Mouse (Mus musculus) left cerebral cortex, adult 9 months (tissue): ENCODE data around the gene Slc6a9.

ENCODE experiments used
- DNase-seq, 2 experiments: peaks; one replicate each; pipeline ENCODE4 v3.0.0; 2022; ENCODE audit warnings: low spot score in 2 of 2

Slc6a9 gene

GRCm38 (mm10) chr4:117840821-117841220 is 6.5 kb downstream of the Slc6a9 start:
- no peak for DNase-seq

DNA sequence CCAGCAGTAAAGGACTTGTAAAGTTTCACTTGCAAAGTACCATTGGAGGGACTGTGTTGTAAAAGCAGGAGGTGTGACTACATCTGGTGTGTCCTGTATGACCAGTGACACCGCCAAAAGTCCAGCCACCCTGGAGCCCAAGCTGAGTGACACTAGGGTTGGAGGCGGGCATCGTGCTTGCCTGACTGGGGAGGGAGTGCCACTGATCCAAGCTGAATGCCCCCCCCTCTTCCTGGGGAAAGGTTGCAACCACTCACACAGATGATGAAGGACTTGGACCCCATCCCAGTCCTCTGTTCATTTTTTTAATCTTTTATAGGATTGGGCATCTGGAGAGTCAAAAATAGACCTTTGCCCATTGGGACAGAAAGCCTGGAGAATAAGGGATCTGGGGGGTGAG is 7.3 kb downstream of the Slc6a9 start:
- DNase-seq, result no peak

- DNase-seq, result no peak
Observed at GRCm38 (mm10) chr4:117843101-117843500, 8.8 kb downstream of the Slc6a9 start.

- no peak for DNase-seq
Observed at GRCm38 (mm10) chr4:117844467-117844866, 10.2 kb downstream of the Slc6a9 start.

DNA sequence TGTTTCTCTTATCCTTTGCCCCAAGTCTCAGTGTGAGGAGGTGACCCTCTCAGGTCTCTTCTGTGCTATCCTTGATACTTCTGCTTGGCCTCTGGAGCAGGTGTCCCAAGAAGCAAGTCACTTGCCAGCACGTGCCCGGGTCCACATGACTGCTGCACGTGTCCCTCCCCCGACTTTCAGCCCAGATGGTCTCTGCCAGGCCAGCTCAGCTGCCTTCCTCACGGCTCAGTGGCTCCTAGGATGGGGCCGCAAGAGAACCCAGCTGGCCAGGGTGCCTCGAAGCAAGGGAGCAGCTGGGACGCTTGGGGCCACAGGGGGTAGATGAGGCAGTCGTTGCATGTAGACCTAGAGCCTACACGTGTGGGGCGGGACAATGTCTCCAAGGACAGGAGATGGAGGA is 11.0 kb downstream of the Slc6a9 start:
- DNase-seq, result no peak

DNA sequence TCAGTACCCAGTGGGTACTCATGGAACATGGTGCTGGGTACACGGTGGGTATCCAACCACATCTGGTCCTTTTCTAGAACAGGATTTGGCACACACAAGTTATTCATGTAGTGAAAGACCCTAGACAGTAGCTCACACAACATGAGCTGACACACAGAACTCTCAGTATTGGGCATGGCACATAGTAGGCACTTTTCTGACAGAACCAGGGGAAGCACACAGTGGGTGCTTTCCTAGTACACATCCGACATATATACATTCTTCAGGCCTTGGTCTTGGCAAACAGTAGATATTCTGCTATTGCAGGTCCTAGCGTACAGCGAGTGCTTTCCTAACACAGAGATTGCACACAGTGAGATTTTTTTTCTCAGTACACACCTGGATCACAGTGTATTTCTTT is 12.0 kb downstream of the Slc6a9 start:
- no peak for DNase-seq

- DNase-seq, result no peak
Observed at GRCm38 (mm10) chr4:117847011-117847410, 12.7 kb downstream of the Slc6a9 start.

- DNase-seq, result no peak
Observed at GRCm38 (mm10) chr4:117849063-117849462, 14.8 kb downstream of the Slc6a9 start.

- DNase-seq, result no peak
Observed at GRCm38 (mm10) chr4:117849506-117849905, 15.2 kb downstream of the Slc6a9 start.

GRCm38 (mm10) chr4:117850176-117850575 is 15.9 kb downstream of the Slc6a9 start:
- DNase-seq, result no peak

DNA sequence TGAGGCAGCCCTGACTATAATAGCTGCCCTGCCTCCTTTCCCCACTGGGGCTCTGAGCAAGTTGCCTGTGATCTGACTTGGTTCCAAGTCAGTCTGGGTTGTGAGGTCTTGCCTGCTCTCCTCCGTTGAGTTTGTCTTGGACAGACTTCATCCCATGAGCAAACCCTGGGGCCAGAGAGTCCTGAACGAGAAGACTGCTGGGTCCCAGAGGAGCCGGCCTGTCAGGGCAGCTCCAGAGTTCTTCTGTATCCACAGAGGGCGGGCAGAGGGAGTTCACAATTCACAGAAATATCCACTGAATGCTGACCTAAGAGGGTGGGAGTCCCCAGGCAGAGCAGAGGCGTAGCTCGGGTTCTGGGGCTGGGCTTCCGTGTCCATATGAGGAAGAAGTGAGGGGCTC is 16.6 kb downstream of the Slc6a9 start:
- no peak for DNase-seq

DNA sequence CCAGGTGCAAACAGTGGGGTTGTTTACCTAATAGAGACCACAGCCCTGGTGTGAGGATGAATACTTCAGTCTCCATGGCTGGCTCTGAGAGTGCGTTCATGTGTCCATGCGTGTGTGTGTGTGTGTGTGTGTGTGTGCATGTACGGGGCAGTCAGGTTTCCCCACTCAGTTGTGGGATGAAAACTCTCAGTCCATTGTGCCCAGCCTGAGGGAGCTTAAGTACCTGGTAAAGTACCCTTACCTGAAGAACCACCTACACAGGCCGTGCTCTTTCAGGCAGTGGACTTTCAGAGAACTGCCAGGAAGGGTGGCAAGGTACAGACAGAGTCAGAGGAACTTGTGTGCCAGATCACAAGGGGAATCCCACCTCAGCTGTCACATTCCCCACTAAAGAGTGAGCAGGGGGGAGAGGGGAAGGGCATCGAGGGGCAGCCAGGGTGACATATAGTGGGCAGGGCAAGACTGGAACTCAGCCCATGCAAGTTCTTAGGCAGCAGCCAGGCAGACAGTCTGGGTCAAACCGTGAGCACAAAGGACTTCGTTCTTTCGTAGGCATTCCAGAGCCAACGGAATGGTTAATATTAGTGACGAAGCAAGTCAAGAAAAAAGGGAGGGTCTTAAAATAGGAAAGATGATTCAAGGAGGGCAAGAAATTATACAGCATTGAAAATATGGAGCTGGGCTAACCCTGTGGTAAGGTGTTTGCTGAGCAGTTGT is 18.0 kb downstream of the Slc6a9 start:
- DNase-seq, result no peak

GRCm38 (mm10) chr4:117855146-117855545 is 20.8 kb downstream of the Slc6a9 start:
- DNase-seq, result no peak

DNA sequence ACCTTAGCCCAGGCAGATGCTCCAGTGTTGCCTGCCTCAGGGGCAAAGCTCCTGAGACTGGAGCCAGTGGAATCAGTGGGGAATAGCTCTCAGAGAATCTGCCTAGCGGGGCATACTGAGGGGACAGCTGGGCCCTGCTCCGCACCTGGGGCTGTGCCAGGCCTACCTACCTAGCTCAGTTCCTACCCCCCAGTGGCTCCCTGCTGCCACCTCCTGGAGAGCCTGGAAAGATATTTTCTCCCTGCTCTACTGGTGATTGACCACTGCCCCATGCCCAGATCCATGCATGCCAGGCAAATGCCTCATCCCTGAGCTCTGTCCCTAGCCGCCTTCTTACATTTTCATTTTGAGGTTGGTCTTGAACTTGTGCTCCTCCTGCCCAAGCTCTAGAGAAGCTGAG is 24.5 kb downstream of the Slc6a9 start:
- peak in 1 of 2 experiments; percentile 57 for DNase-seq

DNA sequence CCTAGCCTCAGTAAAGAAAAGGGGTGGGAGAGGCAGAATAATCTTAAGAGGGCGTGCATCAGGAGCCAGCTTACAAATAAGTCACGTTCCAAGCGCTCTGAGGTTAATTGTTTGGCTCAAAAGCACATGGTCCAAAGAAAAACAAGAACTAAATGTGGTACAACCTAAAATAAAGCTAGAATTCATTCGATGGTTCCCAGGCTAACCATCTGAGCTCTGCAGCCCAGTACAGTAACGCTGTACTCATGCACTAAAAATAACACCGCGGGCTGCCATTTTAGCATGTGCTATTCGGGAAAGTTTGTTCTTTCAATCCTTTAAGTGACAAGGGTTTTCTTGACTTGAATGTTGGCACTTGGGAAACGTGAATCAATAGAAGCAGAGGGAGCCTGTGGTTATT is 26.3 kb downstream of the Slc6a9 start:
- no peak for DNase-seq

DNA sequence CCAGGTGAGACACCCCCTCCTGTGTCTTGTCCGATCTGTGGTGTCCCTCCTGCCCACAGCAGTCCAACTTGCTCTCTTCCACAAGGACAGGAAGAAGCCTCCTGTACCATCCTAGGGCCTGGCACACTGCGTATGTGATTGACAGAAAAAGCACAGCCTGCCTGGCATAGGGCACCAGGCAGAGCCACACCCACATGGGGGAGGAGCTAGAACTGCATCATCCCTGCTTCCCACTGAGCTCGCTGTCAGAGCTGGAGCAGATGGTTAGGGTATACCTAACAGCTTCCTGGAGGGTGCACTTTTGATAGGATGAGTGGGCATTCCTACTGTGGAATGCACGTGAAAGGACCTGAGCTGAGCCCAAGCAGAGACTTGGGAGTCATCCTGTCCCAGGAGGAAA is 28.5 kb downstream of the Slc6a9 start:
- peak in 1 of 2 experiments; percentile 69 for DNase-seq

GRCm38 (mm10) chr4:117866083-117866482 is 31.8 kb downstream of the Slc6a9 start:
- DNase-seq, result no peak

- no peak for DNase-seq
Observed at GRCm38 (mm10) chr4:117867000-117867399, 32.7 kb downstream of the Slc6a9 start.

GRCm38 (mm10) chr4:117867823-117868222 is 33.5 kb downstream of the Slc6a9 start:
- DNase-seq, result no peak

GRCm38 (mm10) chr4:117869317-117869716 is 35.0 kb downstream of the Slc6a9 start:
- no peak for DNase-seq

DNA sequence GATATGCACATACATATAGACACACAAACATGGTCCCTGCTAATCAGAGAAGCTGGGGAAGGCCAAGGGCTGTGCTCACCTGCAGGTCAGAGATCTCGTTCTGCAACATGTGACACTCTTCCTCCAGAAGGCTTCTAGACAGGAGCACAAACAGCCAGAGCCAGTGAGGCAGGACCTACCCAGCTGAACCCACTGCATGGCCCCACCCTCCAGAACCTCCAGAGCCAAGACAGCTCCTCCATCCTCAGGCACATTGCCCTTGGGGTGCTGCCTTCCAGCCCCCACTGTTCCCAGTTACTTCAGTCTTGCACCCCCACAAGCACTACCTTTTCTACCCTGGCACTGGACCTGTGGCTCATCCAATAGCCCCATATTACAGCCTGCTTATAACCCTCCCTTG is 36.1 kb downstream of the Slc6a9 start:
- DNase-seq, result no peak

DNA sequence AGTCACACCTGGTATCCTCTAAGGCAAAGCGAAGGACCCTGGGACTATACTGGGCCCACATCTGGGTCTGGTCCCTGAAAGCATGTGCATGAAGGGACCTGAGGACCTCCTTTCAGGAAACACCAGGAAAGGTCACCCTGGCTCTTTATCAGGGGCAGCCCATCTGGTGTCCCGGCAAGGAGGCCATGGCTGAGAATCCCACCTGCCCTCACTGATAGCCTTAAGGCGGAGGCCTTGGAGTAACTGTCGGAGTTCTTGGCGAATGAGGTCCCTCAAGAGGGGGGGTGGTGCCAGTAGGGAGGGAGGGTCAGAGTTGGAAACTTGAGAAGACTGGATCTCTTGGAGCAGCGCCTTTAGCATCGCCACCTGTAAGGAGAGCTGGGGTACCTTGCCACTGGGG is 37.5 kb downstream of the Slc6a9 start:
- DNase-seq, result no peak

GRCm38 (mm10) chr4:117872471-117872886 is 38.2 kb downstream of the Slc6a9 start, which contains the start of gene Ccdc24:
Ccdc24 (minus strand) TSS chr4:117872557.
- DNase-seq, result no peak

GRCm38 (mm10) chr4:117873615-117874014 is 39.3 kb downstream of the Slc6a9 start:
- DNase-seq, result no peak
